Mouse (Mus musculus): ENCODE measurements around the gene Chrm4.

The Chrm4 gene

GRCm38 (mm10) chr2:91944170-91944950, 17.3 kb downstream of the Chrm4 start:
- DNase-seq: peak; percentile 88

GRCm38 (mm10) chr2:91945483-91945882, 18.4 kb downstream of the Chrm4 start, which contains the start of gene Gm9821:
Gene Gm9821 (plus strand): TSS chr2:91945703.
- DNase-seq: peak in 1 of 2 experiments; percentile 43

- DNase-seq: peak in 1 of 2 experiments; percentile 48
Observed at GRCm38 (mm10) chr2:91946836-91947235, 19.8 kb downstream of the Chrm4 start.

- peak in 1 of 2 experiments; percentile 46 for DNase-seq
Observed at GRCm38 (mm10) chr2:91947397-91948150, 20.5 kb downstream of the Chrm4 start.

- peak in 1 of 2 experiments; percentile 38 for DNase-seq
Observed at GRCm38 (mm10) chr2:91948151-91948509, 21.1 kb downstream of the Chrm4 start.

- DNase-seq: peak in 1 of 2 experiments; percentile 48
Observed at GRCm38 (mm10) chr2:91948792-91949241, 21.8 kb downstream of the Chrm4 start.

- DNase-seq: peak; percentile 64 to 79
Observed at GRCm38 (mm10) chr2:91949411-91950274, 22.6 kb downstream of the Chrm4 start.

- DNase-seq: peak; percentile 65 to 79
Observed at GRCm38 (mm10) chr2:91950275-91951085, 23.4 kb downstream of the Chrm4 start.

GRCm38 (mm10) chr2:91953825-91954224, 26.8 kb downstream of the Chrm4 start:
- peak; percentile 70 to 82 for DNase-seq

- no peak for DNase-seq
Observed at GRCm38 (mm10) chr2:91955121-91955591, 28.1 kb downstream of the Chrm4 start.

- no peak for DNase-seq
Observed at GRCm38 (mm10) chr2:91955875-91956274, 28.8 kb downstream of the Chrm4 start.

GRCm38 (mm10) chr2:91957096-91957495, 30.0 kb downstream of the Chrm4 start:
- DNase-seq: peak; percentile 56 to 59

GRCm38 (mm10) chr2:91958049-91958448, 31.0 kb downstream of the Chrm4 start:
- DNase-seq: no peak

GRCm38 (mm10) chr2:91958701-91959457, 31.8 kb downstream of the Chrm4 start:
- DNase-seq: peak; percentile 78 to 83

- DNase-seq: no peak
Observed at GRCm38 (mm10) chr2:91959544-91960410, 32.7 kb downstream of the Chrm4 start.

GRCm38 (mm10) chr2:91960459-91960858, 33.4 kb downstream of the Chrm4 start:
- DNase-seq: no peak

GRCm38 (mm10) chr2:91961901-91962761, 35.1 kb downstream of the Chrm4 start:
- peak in 1 of 2 experiments; percentile 46 for DNase-seq

GRCm38 (mm10) chr2:91962864-91963401, 35.9 kb downstream of the Chrm4 start:
- DNase-seq: peak; percentile 53 to 71

All from kidney, postnatal 4 days (tissue).